Mouse (Mus musculus): ENCODE measurements around the gene Zfp111. TPM values are rescaled to one million over a fixed set of nuclear protein-coding genes. Genes with fewer than 3 reads are reported as not detected.

Zfp111 gene
- polyA plus RNA-seq, 1 experiment, result 4.4 TPM

GRCm38 (mm10) chr7:24153272-24153671 lies 58.0 kb downstream of the Zfp111 start:
- no peak for DNase-seq (ENCODE audit: extremely low spot score in 1 of 2, low spot score in 1 of 2)

Other genes starting within 250 kb of the Zfp111 start
- gene Vmn1r181, start 236.8 kb downstream of the Zfp111 start, polyA plus RNA-seq (2012; rRNA removed), result not detected in 2 replicates
- gene V1rd19, start 209.8 kb downstream of the Zfp111 start, polyA plus RNA-seq (2012; rRNA removed), result not detected in 2 replicates
- not detected in 2 replicates for gene Vmn1r183, start 158.2 kb downstream of the Zfp111 start, polyA plus RNA-seq (2012; rRNA removed)
- 33.3 and 35.1 TPM in 2 replicates for gene Zfp180, start 129.5 kb downstream of the Zfp111 start, polyA plus RNA-seq (2012; rRNA removed)
- gene Zfp112, start 99.1 kb downstream of the Zfp111 start, polyA plus RNA-seq (2012; rRNA removed), result 8.2 and 9.4 TPM in 2 replicates
- gene Zfp235, start 77.3 kb downstream of the Zfp111 start, polyA plus RNA-seq (2012; rRNA removed), result 17.5 and 18.6 TPM in 2 replicates
- gene Zfp114, start 36.4 kb downstream of the Zfp111 start, polyA plus RNA-seq (2012; rRNA removed), result 1.8 and 1.9 TPM in 2 replicates
- 4.4 and 4.5 TPM in 2 replicates for gene Zfp109, start 26.1 kb upstream of the Zfp111 start, polyA plus RNA-seq (2012; rRNA removed)
- gene Zfp108, start 43.4 kb upstream of the Zfp111 start, polyA plus RNA-seq (2012; rRNA removed), result 4.7 and 5.7 TPM in 2 replicates
- gene Zfp93, start 59.0 kb upstream of the Zfp111 start, polyA plus RNA-seq (2012; rRNA removed), result 8.7 and 9.0 TPM in 2 replicates
- 27.5 and 28.7 TPM in 2 replicates for gene Zfp61, start 89.8 kb upstream of the Zfp111 start, polyA plus RNA-seq (2012; rRNA removed)
- gene Zfp94, start 105.2 kb upstream of the Zfp111 start, polyA plus RNA-seq (2012; rRNA removed), result 20.3 and 21.0 TPM in 2 replicates
- gene Tescl, start 122.5 kb upstream of the Zfp111 start, polyA plus RNA-seq (2012; rRNA removed), result not detected in 2 replicates
- gene Lypd5, start 137.8 kb upstream of the Zfp111 start, polyA plus RNA-seq (2012; rRNA removed), result 0.04 TPM in 1 of 2 replicates, not detected in the other
- 2.4 and 3.0 TPM in 2 replicates for gene Kcnn4, start 158.8 kb upstream of the Zfp111 start, polyA plus RNA-seq (2012; rRNA removed)
- gene Smg9, start 188.2 kb upstream of the Zfp111 start, polyA plus RNA-seq (2012; rRNA removed), result 78.1 and 90.1 TPM in 2 replicates
- gene Irgc1, start 240.9 kb upstream of the Zfp111 start, polyA plus RNA-seq (2012; rRNA removed), result 0.68 and 0.76 TPM in 2 replicates

Data from frontal cortex, adult 2 months (tissue).